Mouse (Mus musculus) adrenal gland, adult 2 months (tissue): ENCODE data around the gene Lrrc8b. TPM values are rescaled to one million over a fixed set of nuclear protein-coding genes. Genes with fewer than 3 reads are reported as not detected.

Source experiments
- DNase-seq: peaks from one replicate; pipeline ENCODE4 v3.0.0; 2021
- polyA plus RNA-seq: library from polyadenylated mRNA; depleted of rRNA; stranded (reverse); fragments of >200 nt; gene quantifications from 2 replicates; pipeline ENCODE4 v1.2.3, GENCODE M21; 2012
- total RNA-seq, 2 experiments: library from RNA; stranded (reverse); gene quantifications; 2 replicates each; pipeline ENCODE4 v1.2.3; 2021

The Lrrc8b gene
- total and polyA plus RNA-seq, 3 experiments: 38.7 to 115 (median 82.8) TPM

DNA sequence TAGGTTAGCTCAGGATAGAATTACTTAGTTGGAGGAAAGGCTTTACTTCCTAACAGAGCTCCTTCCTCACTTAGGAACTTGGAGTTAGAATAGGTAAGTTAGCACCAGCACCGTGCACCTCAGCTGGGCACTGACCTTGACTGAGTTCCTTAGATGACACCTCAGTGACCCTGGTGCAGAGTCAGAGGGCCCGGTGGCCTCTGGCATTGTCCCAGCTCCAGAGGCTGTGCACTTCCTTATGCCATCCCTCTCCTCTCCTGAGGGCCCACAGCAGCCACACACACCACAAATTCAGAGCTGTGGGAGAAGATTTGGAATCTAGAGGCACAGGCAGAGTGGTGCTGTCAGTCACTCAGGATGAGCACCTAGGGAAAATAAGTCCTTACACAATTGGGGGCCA lies 68.1 kb downstream of the Lrrc8b start:
- peak; percentile 27 for DNase-seq

DNA sequence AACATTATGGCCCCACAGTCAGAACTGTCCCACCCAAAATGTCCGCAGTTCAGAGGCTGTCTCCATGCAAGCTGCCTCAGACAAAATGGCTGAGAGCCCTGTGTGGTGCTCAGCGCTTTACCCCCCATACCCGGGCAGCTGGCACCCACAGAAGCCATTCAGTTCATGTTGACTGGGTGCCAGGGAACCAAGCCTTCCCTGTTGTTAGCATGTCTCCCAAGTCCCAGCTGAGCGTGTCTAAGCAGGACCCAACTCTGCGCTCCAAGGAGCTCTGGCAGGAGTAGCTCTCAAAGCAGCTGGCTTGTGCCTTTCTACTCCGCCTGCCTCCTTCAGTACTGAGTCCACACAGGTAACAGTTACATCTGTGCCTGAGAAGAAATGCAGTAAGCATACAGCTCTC lies 68.7 kb downstream of the Lrrc8b start:
- DNase-seq: no peak

DNA sequence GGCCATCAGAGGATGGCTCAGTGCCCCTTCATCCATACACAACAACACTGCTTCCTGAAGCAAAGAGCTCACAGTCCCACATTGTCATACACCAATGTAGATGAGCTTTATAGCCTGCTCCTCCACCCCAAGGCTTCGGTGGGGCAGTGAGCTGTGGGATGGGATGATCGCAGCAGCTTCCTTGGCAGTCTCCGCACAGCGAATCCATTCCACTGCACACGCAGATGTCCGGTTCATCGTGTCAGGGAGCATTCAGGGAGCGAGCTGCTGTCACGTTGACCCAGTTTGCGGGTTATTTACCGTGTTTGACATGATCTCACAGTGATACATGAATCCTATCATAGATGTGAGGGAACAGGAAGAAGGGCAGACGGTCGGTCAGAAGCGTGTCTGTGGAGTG lies 69.3 kb downstream of the Lrrc8b start:
- DNase-seq: no peak

DNA sequence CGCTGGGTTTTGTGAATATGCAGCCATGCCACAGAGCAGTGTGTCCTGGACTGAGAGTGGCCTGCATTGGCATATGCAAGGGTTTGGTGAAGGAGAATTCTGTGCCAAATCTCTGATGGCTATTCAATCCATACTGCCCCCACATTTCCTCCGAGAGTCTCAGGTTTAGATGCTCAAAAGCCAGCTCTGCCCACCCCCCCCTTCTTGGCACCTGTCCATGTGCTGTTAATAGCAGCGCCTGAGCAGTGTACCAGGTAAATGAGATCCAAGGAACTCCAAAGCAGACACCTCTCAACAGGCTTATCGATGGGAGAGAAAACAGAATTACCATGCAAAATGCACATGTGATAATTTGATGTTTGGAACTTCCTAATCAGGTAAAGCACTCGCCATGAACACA lies 74.6 kb downstream of the Lrrc8b start:
- no peak for DNase-seq

DNA sequence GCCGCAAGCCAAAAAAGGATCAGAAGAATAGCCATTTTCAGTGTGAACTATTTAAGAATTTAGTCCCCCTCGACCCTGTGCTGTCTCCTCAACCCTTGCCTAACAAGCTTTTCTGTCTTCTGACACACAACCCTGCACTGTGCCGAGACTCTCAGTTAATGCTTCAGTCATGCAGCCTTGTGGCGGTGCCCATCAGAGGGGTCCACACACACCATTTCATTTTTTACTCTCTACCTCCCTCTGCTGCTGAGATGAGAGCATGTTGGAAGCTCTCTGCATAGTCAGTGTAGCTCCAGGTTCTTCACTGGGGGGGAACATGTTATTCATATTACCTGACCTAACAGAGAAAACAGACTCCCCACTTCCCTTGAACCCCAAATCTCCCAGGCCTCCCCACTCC lies 75.8 kb downstream of the Lrrc8b start:
- DNase-seq: no peak

DNA sequence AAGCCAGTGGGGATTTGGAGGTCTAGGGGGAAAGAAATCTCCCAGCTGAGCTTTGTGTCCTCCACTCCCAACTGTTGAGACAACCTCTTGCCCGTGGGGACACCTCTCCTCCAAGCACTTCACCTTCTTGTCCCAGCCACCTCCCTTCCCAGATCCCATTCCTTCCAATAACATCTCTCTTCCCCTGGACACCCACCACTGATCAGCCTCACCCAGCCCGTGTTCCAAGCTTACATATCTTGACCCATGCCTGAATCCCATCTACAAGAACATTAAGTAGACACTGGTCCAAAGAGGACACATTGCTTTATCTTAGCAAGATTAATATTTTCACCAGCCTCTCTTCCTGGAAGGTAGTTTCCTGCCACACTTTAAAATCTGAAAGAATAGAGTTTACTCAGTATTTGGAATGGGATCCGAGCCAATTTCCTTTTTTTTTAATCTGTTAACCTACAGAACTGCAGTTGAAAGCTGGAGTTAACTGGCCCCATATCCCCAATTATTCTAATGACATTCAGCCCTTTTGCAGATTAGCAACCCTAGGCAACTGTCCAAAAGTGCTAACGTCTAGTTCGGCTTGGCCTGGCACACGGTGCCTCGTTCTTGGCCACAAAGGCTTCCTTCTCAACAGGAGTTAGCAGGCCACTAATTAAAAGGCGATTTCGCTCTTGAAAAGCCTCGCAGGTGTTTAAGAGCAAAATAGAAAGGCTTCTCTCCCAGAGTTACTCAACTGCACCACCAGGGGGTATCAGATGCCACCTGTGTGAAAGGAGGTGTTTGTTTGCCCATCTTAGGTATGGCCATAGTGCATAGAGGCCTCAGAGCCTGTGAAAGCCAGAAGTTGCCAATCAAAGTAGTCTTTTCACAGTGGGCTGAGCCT lies 77.0 kb downstream of the Lrrc8b start:
- no peak for DNase-seq

DNA sequence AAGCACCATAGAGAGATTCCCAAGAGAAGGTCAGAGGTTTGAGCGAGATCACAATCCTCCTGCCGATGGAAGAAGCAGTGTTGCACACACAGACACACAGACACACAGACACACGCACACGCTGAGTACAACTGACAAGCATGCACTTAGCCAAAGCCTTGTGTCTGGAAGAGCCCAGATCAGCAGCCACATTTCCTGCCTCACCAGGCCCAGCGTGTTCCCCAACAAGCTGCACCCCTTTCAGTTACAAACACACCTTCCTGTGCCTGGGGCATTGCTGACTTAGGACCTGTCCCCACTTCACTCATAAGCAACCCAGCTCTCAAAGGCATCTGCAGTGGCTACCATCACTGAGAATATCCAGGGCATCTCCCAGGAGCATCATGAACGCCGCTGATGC lies 77.8 kb downstream of the Lrrc8b start:
- no peak for DNase-seq

DNA sequence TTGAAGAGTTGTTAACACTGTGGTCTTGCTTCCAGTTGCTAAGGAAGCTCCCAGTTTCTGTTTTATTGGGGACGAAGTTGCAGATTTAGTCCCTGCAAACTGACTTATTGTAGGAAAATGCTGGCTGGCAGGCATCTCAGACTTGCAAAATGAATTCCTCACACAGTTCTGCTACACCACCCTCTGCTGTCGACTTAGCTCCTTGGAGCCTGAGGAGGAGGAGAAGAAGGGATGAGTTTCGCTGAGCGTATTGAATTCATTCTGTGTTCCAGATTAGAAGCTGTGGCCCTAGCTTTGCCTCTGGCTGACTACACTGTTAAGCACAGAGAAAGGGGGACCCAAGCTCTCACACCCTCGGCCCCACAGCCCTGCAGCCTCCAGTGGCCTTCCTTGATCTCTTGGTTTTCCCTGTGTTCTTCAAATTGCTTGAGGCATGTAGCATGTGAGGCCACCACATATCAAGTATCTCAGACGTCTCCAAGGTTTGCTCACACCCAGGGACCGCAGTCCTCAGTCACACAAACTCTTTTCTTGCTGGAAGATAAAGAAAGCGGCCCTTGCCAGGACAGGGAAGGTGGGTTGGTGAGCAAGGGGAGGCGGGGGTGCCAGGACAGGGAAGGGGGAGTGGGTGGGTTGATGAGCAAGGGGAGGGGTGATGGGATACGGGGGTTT lies 78.8 kb downstream of the Lrrc8b start:
- DNase-seq: no peak

DNA sequence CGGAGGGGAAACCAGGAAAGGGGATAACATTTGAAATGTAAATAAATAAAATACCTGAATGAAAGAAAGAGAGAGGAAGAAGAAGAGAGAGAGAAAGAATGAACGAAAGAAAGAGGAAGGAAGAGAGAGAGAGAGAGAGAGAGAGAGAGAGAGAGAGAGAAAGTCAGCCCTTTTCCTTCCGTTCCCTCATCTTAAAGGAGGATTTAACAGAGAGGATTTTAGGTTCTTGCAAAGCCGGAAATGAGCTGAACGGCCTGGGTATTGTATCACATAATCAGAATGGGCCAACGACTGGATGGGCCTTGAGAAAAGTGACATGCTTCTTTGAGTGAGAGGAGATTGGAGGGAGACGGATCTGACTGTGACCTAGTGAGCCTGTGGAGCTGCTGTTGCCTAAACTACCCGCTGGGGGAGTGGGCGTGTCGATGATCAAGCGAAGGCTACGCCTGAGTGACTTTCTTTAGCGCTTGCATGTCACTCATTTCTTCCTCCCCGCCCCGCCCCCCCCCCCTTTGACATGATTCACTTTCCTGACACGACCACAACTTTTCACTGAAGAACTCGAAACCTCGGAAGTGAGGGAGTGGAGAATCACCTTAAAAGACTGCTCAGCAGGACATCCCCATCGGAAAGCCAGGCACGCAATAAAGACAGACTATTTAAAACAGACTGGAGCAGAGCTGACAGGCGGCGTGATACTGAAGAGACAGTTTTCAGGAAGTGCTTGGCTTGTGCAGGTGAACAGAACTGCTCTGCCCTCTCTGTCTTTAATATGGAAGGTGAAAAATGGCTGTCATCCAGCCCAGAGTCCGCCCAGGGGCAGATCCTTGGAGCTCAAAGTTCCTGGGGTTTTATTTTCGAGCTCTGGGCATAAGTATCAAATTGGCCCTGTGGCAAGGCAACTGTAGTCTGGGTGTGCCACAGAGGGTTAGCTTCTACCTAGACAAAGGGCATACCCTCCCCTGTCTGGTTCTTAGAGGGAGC lies 79.6 kb downstream of the Lrrc8b start:
- DNase-seq: peak; percentile 90

DNA sequence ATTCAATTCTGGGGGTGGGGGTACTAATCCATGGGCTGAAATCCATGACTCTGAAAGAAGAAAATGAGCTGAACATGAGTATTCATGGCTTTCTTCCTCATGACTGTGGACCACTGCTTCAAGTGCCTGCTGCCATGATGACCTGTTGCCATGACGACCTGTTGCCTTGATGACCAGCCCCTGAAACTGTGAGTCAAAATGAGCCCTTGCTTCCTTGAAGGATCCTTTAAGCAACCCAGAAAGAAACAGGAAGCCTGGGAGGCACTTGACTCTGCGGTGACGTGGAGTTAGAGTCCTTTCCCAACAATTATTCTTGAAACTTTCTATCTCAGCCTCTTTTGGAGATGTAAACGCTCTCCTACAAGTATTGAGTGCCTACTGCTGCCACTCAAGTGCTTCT lies 80.6 kb downstream of the Lrrc8b start:
- DNase-seq: no peak

DNA sequence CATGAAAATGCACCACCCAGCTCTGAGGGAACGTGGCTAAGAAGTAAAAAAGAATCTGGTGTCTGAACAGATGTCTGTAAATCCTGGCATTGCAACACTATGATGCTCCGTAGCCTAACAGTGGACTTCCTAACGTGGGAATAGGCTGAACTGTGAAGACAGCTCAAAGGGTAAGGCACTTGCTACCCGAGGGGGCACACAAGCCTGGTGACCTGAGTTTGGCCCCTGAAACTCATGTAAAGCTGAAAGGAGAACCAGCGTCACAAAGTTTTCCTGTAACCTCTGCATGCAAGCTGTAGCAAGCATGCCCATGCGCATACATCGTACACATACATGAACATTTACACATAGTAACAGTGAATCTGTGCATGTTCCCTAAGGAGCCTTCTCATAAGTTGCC lies 81.0 kb downstream of the Lrrc8b start:
- DNase-seq: no peak

DNA sequence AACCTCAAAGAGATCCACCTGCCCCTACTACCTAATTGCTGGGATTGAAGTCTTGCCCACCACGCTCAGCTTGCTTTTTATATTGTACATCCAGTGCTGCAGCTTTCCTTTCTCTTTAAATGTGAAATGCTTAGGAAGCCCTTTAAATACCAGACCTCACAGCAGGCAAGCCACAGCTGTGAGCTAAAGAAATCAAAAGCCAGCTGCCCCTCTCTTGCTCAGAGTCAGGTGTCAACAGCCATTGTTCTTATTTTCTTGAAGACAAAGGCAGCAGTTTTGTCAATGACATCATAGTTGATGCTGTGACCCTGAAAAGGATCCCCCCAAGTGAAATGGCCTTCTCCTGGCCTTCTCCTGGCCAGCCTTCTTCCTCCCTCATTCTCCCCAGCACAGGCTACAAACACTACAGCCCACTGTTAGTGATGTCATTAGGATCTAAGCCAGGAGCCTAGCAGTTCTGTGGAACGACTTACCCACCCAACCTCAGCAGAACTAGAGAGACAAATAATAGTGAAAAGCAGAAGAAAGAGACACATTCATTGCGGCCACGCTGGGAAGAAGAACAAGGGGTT lies 82.9 kb downstream of the Lrrc8b start:
- DNase-seq: no peak

DNA sequence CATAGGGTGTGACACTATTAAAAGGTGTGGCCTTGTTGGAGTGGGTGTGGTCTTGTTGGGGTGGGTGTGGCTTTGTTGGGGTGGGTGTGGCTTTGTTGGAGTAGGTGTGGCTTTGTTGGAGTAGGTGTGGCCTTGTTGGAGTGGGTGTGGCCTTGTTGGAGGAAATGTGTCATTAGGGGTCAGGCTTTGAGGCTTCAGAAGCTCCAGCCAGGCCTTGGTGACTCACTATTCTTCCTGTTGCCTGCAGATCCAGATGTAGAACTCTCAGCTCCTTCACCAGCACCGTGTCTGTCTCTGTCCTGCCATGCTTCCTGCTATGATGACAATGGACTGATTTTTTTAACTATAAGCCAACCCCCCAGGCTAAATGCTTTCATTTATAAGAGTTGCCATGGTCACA lies 83.8 kb downstream of the Lrrc8b start:
- DNase-seq: no peak

DNA sequence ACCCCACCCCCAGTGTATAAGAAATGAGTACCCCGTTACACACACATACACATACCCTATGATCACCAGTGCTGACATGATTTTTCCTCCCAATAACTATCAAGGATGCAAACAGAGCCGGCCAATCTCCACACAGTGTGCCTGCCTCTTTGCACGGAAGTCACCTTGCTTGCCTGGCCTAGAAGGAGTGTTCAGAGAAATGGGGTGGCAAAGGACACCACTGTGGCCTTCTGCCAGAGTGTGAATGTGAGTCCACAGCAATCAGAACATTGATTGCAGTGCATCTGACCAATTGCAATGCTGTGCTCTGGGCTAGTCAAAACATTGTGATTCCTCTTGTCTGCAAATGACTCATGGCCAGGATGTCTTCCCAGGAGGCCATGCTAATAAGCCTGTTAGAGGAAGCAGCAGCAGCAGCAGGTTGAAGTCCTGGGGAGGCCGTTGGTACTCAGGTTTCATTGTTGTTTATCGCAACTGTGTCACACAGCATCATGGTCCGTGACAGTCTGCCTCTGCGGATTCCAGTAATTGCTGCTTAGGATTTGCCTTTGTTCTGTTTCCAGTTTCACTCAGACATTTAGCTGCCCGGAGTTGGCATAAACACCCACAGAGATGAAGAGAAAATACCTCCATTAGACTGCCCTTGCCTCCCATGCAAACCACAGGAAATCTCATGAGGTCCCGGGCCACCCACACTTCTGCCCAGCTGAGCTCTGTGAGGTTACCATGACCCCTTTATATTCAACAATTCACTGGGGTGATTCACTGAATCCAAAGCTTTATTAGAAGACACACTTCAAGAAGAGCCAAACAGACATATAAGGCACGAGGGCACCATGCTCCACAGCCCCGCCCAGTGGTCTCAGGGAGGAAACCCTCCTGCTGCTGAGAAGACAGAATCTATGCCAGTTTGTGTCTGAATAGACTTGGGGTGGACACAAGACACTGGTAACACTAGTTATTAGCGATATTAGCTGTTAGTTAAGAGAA lies 84.9 kb downstream of the Lrrc8b start:
- DNase-seq: peak; percentile 49

DNA sequence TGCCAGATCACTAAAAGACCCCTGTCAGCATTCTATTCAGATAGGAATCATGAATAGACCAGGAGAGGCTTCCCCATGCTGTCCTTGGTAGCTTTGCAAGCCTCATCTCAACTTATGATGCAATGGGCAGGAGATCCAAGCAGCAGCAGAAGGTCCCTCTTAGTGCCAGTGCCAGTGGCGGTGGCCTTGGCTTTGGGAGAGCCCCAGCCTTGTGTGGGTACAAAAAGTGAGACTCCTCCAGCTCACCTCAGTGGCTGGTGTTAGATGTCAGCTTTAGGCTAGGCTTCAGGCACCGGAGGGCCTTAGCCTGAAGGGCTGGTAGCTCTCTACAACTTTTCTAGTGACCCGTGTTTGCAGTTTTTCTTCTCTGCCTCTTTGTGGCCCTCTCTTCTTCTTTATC lies 85.6 kb downstream of the Lrrc8b start:
- peak; percentile 61 for DNase-seq

DNA sequence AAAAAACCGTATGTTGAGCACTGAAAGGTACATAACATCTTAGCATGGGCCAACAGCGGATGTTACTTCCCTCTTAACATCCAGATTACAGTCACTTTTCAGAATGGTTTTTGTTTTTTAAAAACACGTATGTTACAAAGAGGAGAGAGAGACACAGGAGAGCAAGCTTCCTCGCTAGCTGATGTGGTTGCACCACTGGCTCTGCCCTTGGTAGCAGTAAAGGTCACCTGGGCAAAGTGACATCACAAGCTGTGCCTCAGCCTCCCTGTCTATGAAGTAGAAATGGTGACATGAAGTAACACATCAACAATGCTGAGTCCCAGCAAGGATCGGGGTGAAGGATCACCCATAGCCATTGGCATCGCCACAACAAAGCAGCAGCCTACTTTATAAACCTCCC lies 93.2 kb downstream of the Lrrc8b start:
- no peak for DNase-seq

DNA sequence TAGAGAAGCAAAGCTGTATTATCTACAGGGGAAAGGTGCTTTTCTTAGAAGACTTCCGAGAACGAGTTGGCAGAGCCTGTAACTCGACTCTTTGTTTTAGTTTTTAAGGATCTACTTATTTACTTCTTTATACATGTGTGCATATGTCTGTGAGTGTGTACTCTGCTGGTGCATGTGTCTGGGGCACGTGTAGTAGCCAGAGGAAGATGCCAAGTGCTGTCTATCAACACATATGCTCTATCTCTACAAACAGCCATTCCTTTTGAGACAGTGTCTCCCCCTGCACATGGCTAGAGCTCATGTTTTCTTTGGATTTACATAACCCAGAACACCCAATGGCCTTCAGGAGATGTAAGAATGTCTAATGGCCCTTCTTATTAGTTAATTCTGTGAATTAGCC lies 96.7 kb downstream of the Lrrc8b start:
- no peak for DNase-seq

DNA sequence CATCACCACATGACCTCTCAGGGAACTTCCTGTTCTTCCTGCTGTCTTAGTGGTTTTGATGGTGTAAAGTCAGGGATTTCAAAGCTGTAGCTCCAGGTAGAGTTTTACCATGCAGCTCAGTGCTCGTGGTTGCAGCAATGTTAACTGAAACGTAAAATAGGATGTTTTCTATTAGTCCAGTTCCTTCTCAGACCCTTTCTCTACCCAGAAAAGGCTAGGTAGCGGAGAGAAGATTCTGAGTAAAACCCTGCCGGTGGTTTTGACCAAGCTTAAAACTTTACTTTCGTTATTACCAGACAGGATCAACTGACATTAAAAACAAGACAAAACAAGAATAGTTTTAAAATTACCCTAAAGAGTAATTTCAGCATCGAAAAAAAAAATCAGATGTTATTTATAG lies 100.0 kb downstream of the Lrrc8b start:
- DNase-seq: no peak

DNA sequence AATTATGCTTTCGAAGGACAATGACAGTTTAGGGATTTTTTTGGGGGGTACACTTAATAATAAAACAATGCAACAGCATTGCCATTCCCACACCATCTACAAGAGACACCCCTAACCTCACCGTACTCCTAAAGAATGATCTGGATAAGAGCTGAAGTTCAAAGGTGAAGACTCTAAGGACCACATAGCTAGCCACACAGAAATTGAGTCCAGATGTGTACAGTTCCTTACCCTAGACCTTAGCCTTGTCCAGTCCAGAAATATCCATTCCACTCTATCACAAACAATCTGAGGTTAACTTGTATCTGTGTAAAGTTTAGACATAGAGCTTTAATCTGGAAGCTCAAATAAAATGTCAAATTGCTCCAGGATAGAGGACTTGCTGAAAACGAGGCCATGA lies 100.7 kb downstream of the Lrrc8b start:
- DNase-seq: no peak

DNA sequence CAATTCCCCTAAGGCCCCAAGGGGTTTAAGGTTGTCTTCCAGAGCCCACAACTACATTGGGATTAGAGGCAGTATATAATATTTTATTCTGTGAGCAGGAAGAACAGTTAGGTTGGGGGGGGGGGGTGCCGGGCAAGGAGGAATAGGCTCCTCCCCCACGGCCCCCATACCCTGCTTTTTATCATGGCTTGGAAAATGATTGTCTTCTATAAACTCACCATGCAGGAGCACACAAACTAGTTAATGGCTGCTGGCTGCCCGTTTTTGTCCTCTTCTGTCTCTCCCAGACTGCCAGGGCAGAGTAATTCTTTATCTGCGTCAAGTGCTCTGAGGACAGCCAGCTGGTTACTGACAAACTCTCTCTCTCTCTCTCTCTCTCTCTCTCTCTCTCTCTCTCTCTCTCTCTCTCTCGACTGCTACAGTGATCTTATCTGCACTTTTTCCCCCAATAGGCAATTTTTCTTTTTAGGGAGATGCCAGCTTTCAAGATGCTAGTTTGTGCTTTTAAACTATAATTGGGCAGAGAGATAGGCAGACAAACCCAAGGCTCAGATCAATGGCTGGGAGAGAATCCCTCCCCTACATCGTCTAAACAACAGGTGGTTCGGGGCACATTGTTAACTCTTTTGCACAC lies 102.5 kb downstream of the Lrrc8b start:
- DNase-seq: no peak
